Comparison of ENCODE assay signal across 8 mouse cellular contexts in the genomic region with DNA sequence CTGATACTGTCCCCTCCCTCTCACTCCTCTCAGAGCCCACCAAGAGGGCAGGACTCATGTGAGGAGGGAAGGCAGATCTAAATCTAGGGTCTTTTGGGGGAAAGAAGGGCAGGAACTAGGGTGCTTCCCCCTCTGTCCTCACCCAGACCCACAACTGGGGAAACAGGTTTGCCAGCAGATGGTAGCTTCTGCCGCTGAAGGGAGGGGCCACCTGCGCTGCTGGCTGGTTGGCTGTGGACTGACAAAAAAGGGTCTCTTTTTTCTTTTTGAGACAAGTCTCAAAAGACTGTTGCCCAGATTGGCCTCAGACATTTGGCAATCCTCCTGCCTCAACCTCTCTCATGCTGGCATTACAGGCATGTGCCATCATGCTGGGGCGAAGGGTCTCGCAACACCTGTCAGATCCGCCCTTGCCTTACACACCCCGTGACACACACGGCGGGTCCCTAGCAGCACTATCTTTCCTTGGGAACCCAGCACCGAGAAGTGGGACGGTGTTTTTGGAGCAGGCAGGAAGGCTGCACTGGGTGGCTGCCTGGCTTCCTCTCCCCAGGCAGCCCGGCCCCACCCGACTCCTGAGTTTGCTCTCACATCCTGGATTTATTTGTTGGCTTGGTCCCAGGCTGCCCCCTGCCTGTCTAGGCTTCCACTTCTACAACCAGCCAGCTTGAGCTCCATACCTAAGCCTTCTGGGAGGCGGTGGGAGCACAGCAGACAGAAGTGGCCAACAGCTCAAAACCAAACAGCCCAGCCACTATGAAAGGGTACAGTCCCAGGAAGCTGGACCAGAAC. TPM values are rescaled to one million over a fixed set of nuclear protein-coding genes. Genes with fewer than 3 reads are reported as not detected.
DNase-seq lines count a peak whose midpoint lies in the region; ATAC-seq lines count a peak whose summit lies in the region.

No protein-coding gene starts in this region.

- H3K27me3 ChIP-seq in heart, embryonic 15.5 days, result 0 out of 2 replicates have a peak, but pooled peaks cover 3% of the 10 kb centered on the region
- peaks cover 29% of the 10 kb centered on the region for H3K27me3 ChIP-seq in midbrain, embryonic 13.5 days

- H3K27ac ChIP-seq in heart, embryonic 15.5 days, result peak overlapping the region; percentile 39
- no peak overlapping the region for H3K27ac ChIP-seq in midbrain, embryonic 13.5 days

- peaks cover 47% of the 10 kb centered on the region for H3K4me1 ChIP-seq in heart, embryonic 15.5 days (replicated peaks)
- H3K4me1 ChIP-seq in midbrain, embryonic 13.5 days (replicated peaks), result peaks cover 64% of the 10 kb centered on the region

- no peaks in the 10 kb centered on the region for H3K9me3 ChIP-seq in heart, embryonic 15.5 days (replicated peaks)
- H3K9me3 ChIP-seq in midbrain, embryonic 13.5 days, result no peaks in the 10 kb centered on the region

- DNase-seq in cerebellum, adult 9-10 months, result peak; percentile 63
- no peak for DNase-seq in cerebellum, postnatal 25 days
- peak; percentile 26 for DNase-seq in T-cell, adult 2 months (ENCODE audit: low spot score)
- DNase-seq in kidney, postnatal 36 days, result peak; percentile 80
- DNase-seq in ovary, postnatal 10 days (ENCODE audit: low spot score), result no peak
- DNase-seq in cerebellum, adult 11 months, result no peak

- 22% methylated on average over 13 of the region's 13 CpGs for WGBS in heart, embryonic 15.5 days
- 37% methylated on average over 13 of the region's 13 CpGs for WGBS in midbrain, embryonic 13.5 days

- peak overlapping the region; percentile 16 for H3K9ac ChIP-seq in heart, embryonic 15.5 days
- H3K9ac ChIP-seq in midbrain, embryonic 13.5 days (replicated peaks), result 0 out of 2 replicates have a peak overlapping the region, but pooled peaks have one; percentile 12

- H3K4me2 ChIP-seq in heart, embryonic 15.5 days, result peak overlapping the region; percentile 91
- peak overlapping the region; percentile 99 for H3K4me2 ChIP-seq in midbrain, embryonic 13.5 days (replicated peaks)

- peak overlapping the region; percentile 77 for H3K4me3 ChIP-seq in heart, embryonic 15.5 days
- H3K4me3 ChIP-seq in midbrain, embryonic 13.5 days (replicated peaks), result no peak overlapping the region

- no peak for ATAC-seq in heart, embryonic 15.5 days (replicated peaks; ENCODE audit: insufficient number of reproducible peaks, insufficient read depth, low FRiP score, low read depth)
- no peak for ATAC-seq in midbrain, embryonic 13.5 days

- H3K36me3 ChIP-seq in heart, embryonic 15.5 days, result no peaks in the 10 kb centered on the region
- no peaks in the 10 kb centered on the region for H3K36me3 ChIP-seq in midbrain, embryonic 13.5 days

RNA-seq across cellular contexts. Expression of a gene that starts 1.8 kb away (rescaled TPM):
- polyA plus RNA-seq in heart, embryonic 15.5 days (2015; fragmentation: Nextera tagmentation; extraction: Ambion mirVana), result 1.8 and 4.2 TPM in 2 replicates
- 2.0 and 3.1 TPM in 2 replicates for polyA plus RNA-seq in midbrain, embryonic 13.5 days (2015; fragmentation: Nextera tagmentation; extraction: Ambion mirVana)

RNA-seq across cellular contexts. Expression of a gene that starts 4.2 kb away (rescaled TPM):
- 130 and 138 TPM in 2 replicates for polyA plus RNA-seq in heart, embryonic 15.5 days (2015; fragmentation: Nextera tagmentation; extraction: Ambion mirVana)
- polyA plus RNA-seq in midbrain, embryonic 13.5 days (2015; fragmentation: Nextera tagmentation; extraction: Ambion mirVana), result 136 and 140 TPM in 2 replicates

RNA-seq across cellular contexts. Expression of a gene that starts 27.9 kb away (rescaled TPM):
- polyA plus RNA-seq in heart, embryonic 15.5 days (2015; fragmentation: Nextera tagmentation; extraction: Ambion mirVana), result 17.7 and 22.9 TPM in 2 replicates
- 33.8 and 36.6 TPM in 2 replicates for polyA plus RNA-seq in midbrain, embryonic 13.5 days (2015; fragmentation: Nextera tagmentation; extraction: Ambion mirVana)

Comparison
In these comparisons a context has a peak if more than half of its experiments do, and no peak if none do; other contexts are left out.
1. DNase-seq: peak in cerebellum, adult 9-10 months (single experiment), T-cell, adult 2 months (single experiment) and kidney, postnatal 36 days (2 of 2); none in cerebellum, postnatal 25 days (0 of 2), ovary, postnatal 10 days (single experiment) and cerebellum, adult 11 months (single experiment).